Mouse (Mus musculus) intestine, embryonic 15.5 days (tissue): Measurements from ENCODE around the gene Fcgrt. TPM values are rescaled to one million over a fixed set of nuclear protein-coding genes. Genes with fewer than 3 reads are reported as not detected.

Experiments used
- ATAC-seq: fragments of 200-750 bp; cut with Nextera tagmentation; 2 replicates; pipeline ENCODE4 v1.8.0; 2017; ENCODE audit warnings: moderate TSS enrichment, moderate library complexity
- H3K27ac ChIP-seq: fragments of 300-500 bp; sonication (generic); 2 replicates; pipeline ENCODE4 v1.5.1; 2015; ENCODE audit warnings: mild to moderate bottlenecking, inconsistent platforms
- H3K27me3 ChIP-seq: fragments of 300-500 bp; sonication (generic); replicated peaks from 2 replicates; pipeline ENCODE4 v1.6.1; 2015; ENCODE audit warnings: inconsistent platforms
- H3K36me3 ChIP-seq: fragments of 300-500 bp; sonication (generic); 2 replicates; pipeline ENCODE4 v1.6.1; 2015; ENCODE audit warnings: inconsistent platforms
- H3K4me1 ChIP-seq: fragments of 300-500 bp; sonication (generic); replicated peaks from 2 replicates; pipeline ENCODE4 v1.6.1; 2015; ENCODE audit warnings: inconsistent platforms
- H3K4me2 ChIP-seq: fragments of 300-500 bp; sonication (generic); replicated peaks from 2 replicates; pipeline ENCODE4 v1.6.1; 2015; ENCODE audit warnings: mild to moderate bottlenecking, inconsistent platforms
- H3K4me3 ChIP-seq: fragments of 300-500 bp; sonication (generic); replicated peaks from 2 replicates; pipeline ENCODE4 v1.5.1; 2015; ENCODE audit warnings: inconsistent platforms
- H3K9ac ChIP-seq: fragments of 300-500 bp; sonication (generic); 2 replicates; pipeline ENCODE4 v1.6.1; 2015; ENCODE audit warnings: inconsistent platforms
- H3K9me3 ChIP-seq: fragments of 300-500 bp; sonication (generic); 2 replicates; pipeline ENCODE4 v1.6.1; 2016; ENCODE audit warnings: inconsistent platforms
- WGBS: fragments of 180-500 bp; shearing (Covaris S2); methylation state at CpG from one replicate; pipeline ENCODE4 v1.1.7; 2015; 5-methylcytosine and 5-hydroxymethylcytosine counted together
- polyA plus RNA-seq: library from polyadenylated mRNA; unstranded; fragments of >200 nt; fragmentation: Nextera tagmentation; extraction: Ambion mirVana; gene quantifications from 2 replicates; pipeline ENCODE4 v1.2.1, GENCODE M21; 2015

The Fcgrt gene
- polyA plus RNA-seq, 1 experiment from 2014 or later = 153 TPM

DNA sequence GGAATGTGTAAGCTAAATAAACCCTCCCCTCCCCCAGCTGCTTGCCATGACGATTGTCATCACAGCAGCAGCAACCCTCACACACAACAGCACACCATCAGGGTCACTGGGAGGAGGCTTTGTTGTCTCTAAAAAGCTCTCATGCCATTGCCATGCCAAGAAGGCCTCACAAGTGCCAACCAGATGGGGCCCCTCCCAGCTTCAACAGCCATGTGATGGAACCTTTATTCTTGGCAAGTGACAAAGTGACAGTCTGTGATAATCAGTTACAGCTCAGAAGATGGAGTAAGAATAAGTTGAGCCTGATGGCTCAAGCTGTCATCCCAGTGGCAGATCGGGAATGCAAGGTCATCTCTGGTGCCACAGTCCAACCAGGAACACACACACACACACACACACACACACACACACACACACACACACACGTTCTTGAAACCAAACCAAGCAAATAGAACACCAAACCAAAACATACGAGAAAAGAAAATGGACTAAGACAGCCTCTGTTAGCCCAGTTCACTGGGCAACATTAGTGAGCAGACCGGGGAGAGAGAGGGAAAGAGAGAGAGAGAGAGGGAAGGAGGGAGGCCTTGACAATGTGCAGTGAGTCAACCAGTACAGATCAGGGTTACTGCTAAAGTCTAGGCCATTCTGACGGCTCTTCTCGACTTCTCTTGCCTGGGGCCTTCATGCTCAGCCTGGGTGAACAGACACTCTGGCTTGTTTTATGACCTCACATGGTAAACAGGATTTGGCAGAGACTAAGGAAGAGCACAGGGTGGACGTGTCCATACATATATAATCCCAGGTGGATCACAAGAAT, 36.5 kb upstream of the Fcgrt start:
- H3K36me3 ChIP-seq = peaks cover 16% of the 10 kb centered on the region
- no peak overlapping the region for H3K9ac ChIP-seq
- H3K9me3 ChIP-seq = no peaks in the 10 kb centered on the region
- 64% methylated on average over 8 of the region's 8 CpGs for WGBS
- H3K4me2 ChIP-seq = no peak overlapping the region
- no peak overlapping the region for H3K27ac ChIP-seq
- no peak for ATAC-seq
- peaks cover 7% of the 10 kb centered on the region for H3K4me1 ChIP-seq
- H3K4me3 ChIP-seq = no peak overlapping the region
- no peaks in the 10 kb centered on the region for H3K27me3 ChIP-seq

- 74% methylated on average over 1 of the region's 1 CpGs for WGBS
- H3K4me3 ChIP-seq = no peak overlapping the region
- H3K27me3 ChIP-seq = no peaks in the 10 kb centered on the region
- H3K27ac ChIP-seq = no peak overlapping the region
- 0 out of 2 replicates have a peak, but pooled peaks cover 8% of the 10 kb centered on the region for H3K36me3 ChIP-seq
- no peak overlapping the region for H3K9ac ChIP-seq
- H3K4me1 ChIP-seq = peaks cover 9% of the 10 kb centered on the region
- no peak for ATAC-seq
- no peaks in the 10 kb centered on the region for H3K9me3 ChIP-seq
- H3K4me2 ChIP-seq = no peak overlapping the region
Measured at GRCm38 (mm10) chr7:45138403-45138802, 34.8 kb upstream of the Fcgrt start.

DNA sequence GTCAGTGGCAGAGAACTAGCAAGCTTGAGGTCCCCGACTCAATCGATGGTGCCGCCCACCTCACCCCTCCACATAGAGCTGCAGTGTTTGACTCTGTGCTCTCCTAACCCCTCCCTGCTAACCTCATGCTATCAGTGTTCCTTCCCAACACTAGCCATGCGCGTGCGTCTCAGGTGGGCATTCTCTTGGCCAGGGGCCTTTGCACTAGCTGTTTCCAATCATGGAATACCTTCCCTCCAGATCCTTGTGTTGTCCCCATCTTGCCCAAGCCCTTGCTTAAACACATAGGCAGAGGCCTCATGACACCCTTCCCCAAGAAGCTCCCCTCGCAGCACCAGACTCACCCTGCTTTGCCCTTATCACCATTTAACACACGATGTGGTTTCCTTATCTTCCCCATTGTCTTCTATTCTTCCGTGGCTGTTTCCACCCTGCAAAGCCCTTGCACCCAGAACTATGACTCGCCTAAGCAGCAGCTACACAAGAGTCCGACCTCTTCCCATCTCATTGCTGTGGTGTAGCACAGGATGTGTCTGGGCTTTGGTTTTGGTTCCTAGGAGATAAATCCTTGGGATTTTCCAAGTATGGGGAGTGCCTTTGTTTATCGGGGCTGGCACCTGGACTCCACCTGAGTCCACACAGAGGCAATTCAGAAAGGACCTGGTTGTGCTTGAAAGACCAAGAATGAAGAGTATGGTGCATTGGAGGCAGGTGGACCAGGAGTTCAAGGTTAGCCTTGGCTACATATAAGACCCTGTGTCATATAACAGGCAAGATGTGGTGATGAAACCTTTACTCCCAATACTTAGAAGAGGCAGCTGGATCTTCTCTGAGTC, 33.7 kb upstream of the Fcgrt start:
- H3K9me3 ChIP-seq = no peaks in the 10 kb centered on the region
- peaks cover 9% of the 10 kb centered on the region for H3K4me1 ChIP-seq
- no peak overlapping the region for H3K27ac ChIP-seq
- no peak overlapping the region for H3K4me2 ChIP-seq
- no peak overlapping the region for H3K4me3 ChIP-seq
- 0 out of 2 replicates have a peak, but pooled peaks cover 3% of the 10 kb centered on the region for H3K36me3 ChIP-seq
- no peak overlapping the region for H3K9ac ChIP-seq
- WGBS = 73% methylated on average over 12 of the region's 12 CpGs
- no peak for ATAC-seq
- no peaks in the 10 kb centered on the region for H3K27me3 ChIP-seq

- Histone ChIP-seq H3K4me1 (peaks cover 9% of the 10 kb centered on the region), H3K36me3 (no peaks in the 10 kb centered on the region), H3K4me2 (peak within 1 kb of the TSS; percentile 84), H3K9ac (peak within 1 kb of the TSS; percentile 69), H3K4me3 (peak within 1 kb of the TSS; percentile 60), H3K27ac (no peak within 1 kb of the TSS), H3K9me3 (no peaks in the 10 kb centered on the region), H3K27me3 (no peaks in the 10 kb centered on the region)
- ATAC-seq = peak; percentile 90
- WGBS = 3% methylated on average over 29 of the region's 29 CpGs
Measured at GRCm38 (mm10) chr7:45135993-45136567, 32.4 kb upstream of the Fcgrt start, which contains the start of the genes Gm45713 and Flt3l. Gm45713 (minus strand) TSS chr7:45136231. Flt3l (minus strand) TSS chr7:45136432.

DNA sequence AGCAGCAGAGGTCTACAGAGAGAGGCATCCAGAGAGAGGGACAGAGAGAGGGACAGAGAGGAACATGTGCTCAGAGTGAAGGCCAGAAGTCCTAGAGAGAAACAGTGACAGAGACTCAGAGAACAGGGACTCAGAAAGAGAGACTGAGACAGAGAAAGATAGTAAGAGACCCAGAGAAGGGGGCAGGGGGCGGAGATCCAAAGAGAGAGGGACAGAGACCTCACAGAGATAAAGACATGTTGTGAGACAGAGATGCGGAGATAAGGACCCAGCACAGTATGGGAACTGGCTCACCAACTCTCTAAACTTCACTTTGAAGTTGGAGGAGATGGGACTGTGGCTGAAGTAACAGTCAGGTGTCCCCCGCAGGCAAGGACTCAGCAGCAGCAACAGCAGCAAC, 31.7 kb upstream of the Fcgrt start:
- H3K9ac ChIP-seq = peak overlapping the region; percentile 69; the same call in 1 of the 2 replicates
- ATAC-seq = no peak

GRCm38 (mm10) chr7:45134544-45135026, 30.9 kb upstream of the Fcgrt start:
- H3K4me2 ChIP-seq = peak overlapping the region; percentile 11; the same call in 1 of the 2 replicates
- 10% methylated on average over 12 of the region's 12 CpGs for WGBS

More for the DNA sequence above, 31.7 kb upstream of the Fcgrt start:
- no peaks in the 10 kb centered on the region for H3K9me3 ChIP-seq
- no peaks in the 10 kb centered on the region for H3K27me3 ChIP-seq
- H3K4me1 ChIP-seq = peaks cover 9% of the 10 kb centered on the region
- no peaks in the 10 kb centered on the region for H3K36me3 ChIP-seq
- 79% methylated on average over 3 of the region's 3 CpGs for WGBS
- H3K27ac ChIP-seq = no peak overlapping the region
- H3K4me2 ChIP-seq = peak overlapping the region; percentile 84
- peak overlapping the region; percentile 60; the same call in 1 of the 2 replicates for H3K4me3 ChIP-seq

GRCm38 (mm10) chr7:45133446-45134159, 30.0 kb upstream of the Fcgrt start:
- Histone ChIP-seq H3K9ac (no peak overlapping the region), H3K4me2 (0 out of 2 replicates have a peak overlapping the region, but pooled peaks have one; percentile 11), H3K27ac (no peak overlapping the region), H3K4me3 (no peak overlapping the region), H3K36me3 (no peaks in the 10 kb centered on the region), H3K9me3 (no peaks in the 10 kb centered on the region), H3K27me3 (no peaks in the 10 kb centered on the region), H3K4me1 (peaks cover 13% of the 10 kb centered on the region)
- no peak for ATAC-seq
- WGBS = 81% methylated on average over 8 of the region's 8 CpGs

More at GRCm38 (mm10) chr7:45134544-45135026, 30.9 kb upstream of the Fcgrt start:
- Histone ChIP-seq H3K36me3 (no peaks in the 10 kb centered on the region), H3K27ac (no peak overlapping the region), H3K9me3 (no peaks in the 10 kb centered on the region), H3K4me3 (no peak overlapping the region), H3K4me1 (peaks cover 13% of the 10 kb centered on the region), H3K27me3 (no peaks in the 10 kb centered on the region), H3K9ac (no peak overlapping the region)
- ATAC-seq = no peak; the same call in 1 of the 2 replicates

- Histone ChIP-seq H3K9me3 (no peaks in the 10 kb centered on the region), H3K4me3 (no peak overlapping the region), H3K4me1 (peaks cover 18% of the 10 kb centered on the region), H3K4me2 (no peak overlapping the region), H3K27ac (no peak overlapping the region), H3K9ac (no peak overlapping the region), H3K36me3 (peaks cover 4% of the 10 kb centered on the region), H3K27me3 (no peaks in the 10 kb centered on the region)
- 78% methylated on average over 11 of the region's 11 CpGs for WGBS
- ATAC-seq = no peak
Measured at GRCm38 (mm10) chr7:45131850-45132249, 28.2 kb upstream of the Fcgrt start.

GRCm38 (mm10) chr7:45129776-45130512, 26.3 kb upstream of the Fcgrt start:
- ATAC-seq = no peak
- Histone ChIP-seq H3K36me3 (peaks cover 22% of the 10 kb centered on the region), H3K27ac (0 out of 2 replicates have a peak overlapping the region, but pooled peaks have one; percentile 90), H3K9me3 (no peaks in the 10 kb centered on the region), H3K27me3 (no peaks in the 10 kb centered on the region), H3K4me2 (peak overlapping the region; percentile 73), H3K4me1 (peaks cover 24% of the 10 kb centered on the region), H3K9ac (no peak overlapping the region), H3K4me3 (peak overlapping the region; percentile 89)
- 61% methylated on average over 15 of the region's 15 CpGs for WGBS

DNA sequence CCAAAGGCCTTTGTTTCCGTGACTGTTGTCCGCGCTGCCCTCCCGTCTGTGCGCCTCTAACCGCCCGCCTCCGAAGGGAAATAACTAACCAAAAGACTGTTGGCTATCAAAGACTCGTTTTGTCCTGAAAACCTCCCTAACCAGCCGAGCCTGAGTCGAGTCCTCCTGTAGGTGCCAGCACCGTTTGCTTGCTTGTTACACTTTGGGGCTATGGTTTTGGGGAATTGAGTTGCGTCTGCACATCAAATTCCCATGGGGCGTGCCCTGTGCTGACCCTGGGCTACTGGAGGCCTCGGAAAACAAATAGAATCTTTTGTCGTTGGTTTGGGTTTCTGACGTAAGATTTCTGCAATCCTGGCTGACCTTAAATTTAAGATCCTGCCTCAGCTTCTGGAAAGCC, 25.7 kb upstream of the Fcgrt start:
- 2% methylated on average over 17 of the region's 17 CpGs for WGBS
- Histone ChIP-seq H3K4me3 (peak overlapping the region; percentile 89), H3K4me2 (peak overlapping the region; percentile 73), H3K36me3 (peaks cover 22% of the 10 kb centered on the region), H3K27me3 (no peaks in the 10 kb centered on the region), H3K9ac (peak overlapping the region; percentile 65), H3K9me3 (no peaks in the 10 kb centered on the region), H3K4me1 (peaks cover 22% of the 10 kb centered on the region), H3K27ac (peak overlapping the region; percentile 90)
- no peak; the same call in 1 of the 2 replicates for ATAC-seq
